Mouse (Mus musculus) gastrocnemius, adult 2 months (tissue): Measurements from ENCODE around the gene Gm49380. TPM values are rescaled to one million over a fixed set of nuclear protein-coding genes. Genes with fewer than 3 reads are reported as not detected.
A peak's percentile ranks its signal among the peaks of the same experiment; 100 is the strongest.

Experiments
- DNase-seq: peaks from one replicate; pipeline ENCODE4 v3.0.0; 2022
- H3K27ac ChIP-seq: fragments of 200-600 bp; 2 replicates; pipeline ENCODE4 v1.8.1; 2022; ENCODE audit warnings: mild to moderate bottlenecking
- H3K4me3 ChIP-seq: fragments of 200-600 bp; 2 replicates; pipeline ENCODE4 v1.8.1; 2022; ENCODE audit warnings: mild to moderate bottlenecking, moderate library complexity
- CTCF ChIP-seq: fragments of 200-600 bp; IDR thresholded peaks from 2 replicates; pipeline ENCODE4 v1.8.1; 2022; ENCODE audit warnings: antibody characterized with exemption, mild to moderate bottlenecking, moderate library complexity
- intact Hi-C: fragments of 180-260 bp; cut with DNase I; formaldehyde crosslinking; loops from one replicate; pipeline ENCODE4 v1.15.1; 2025
- total RNA-seq, 2 experiments: library from RNA; stranded (reverse); gene quantifications; 2 replicates each; pipeline ENCODE4 v1.2.3; 2021

The Gm49380 gene
- total RNA-seq, 2 experiments from 2014 or later = 0.71 to 1.4 TPM

- DNase-seq = no peak
- H3K27ac ChIP-seq = peak overlapping the region; percentile 97
- intact Hi-C loops = no loop called here
- peak overlapping the region; percentile 89 for H3K4me3 ChIP-seq
- TF ChIP-seq CTCF = no peak
Observed at GRCm38 (mm10) chr9:44084236-44084635, 29.1 kb downstream of the Gm49380 start.

- TF ChIP-seq CTCF = no peak
- Histone ChIP-seq H3K4me3 (peak overlapping the region; percentile 89), H3K27ac (peak overlapping the region; percentile 97)
- peak; percentile 72 for DNase-seq
- intact Hi-C loops = no loop called here
Observed at GRCm38 (mm10) chr9:44083392-44084121, 29.7 kb downstream of the Gm49380 start.

GRCm38 (mm10) chr9:44082266-44082665, 31.0 kb downstream of the Gm49380 start:
- H3K27ac ChIP-seq = peak overlapping the region; percentile 97
- no peak for TF ChIP-seq CTCF
- intact Hi-C loops = no loop called here

GRCm38 (mm10) chr9:44081581-44081980, 31.7 kb downstream of the Gm49380 start:
- TF ChIP-seq CTCF = no peak
- intact Hi-C loops = no loop called here
- no peak for DNase-seq
- H3K4me3 ChIP-seq = peak overlapping the region; percentile 89
- peak overlapping the region; percentile 97 for H3K27ac ChIP-seq

More at GRCm38 (mm10) chr9:44082266-44082665, 31.0 kb downstream of the Gm49380 start:
- no peak for DNase-seq
- H3K4me3 ChIP-seq = peak overlapping the region; percentile 89

GRCm38 (mm10) chr9:44080953-44081352, 32.3 kb downstream of the Gm49380 start:
- peak overlapping the region; percentile 97 for H3K27ac ChIP-seq

GRCm38 (mm10) chr9:44079997-44080780, 33.1 kb downstream of the Gm49380 start:
- Histone ChIP-seq H3K27ac (peak overlapping the region; percentile 97), H3K4me3 (peak overlapping the region; percentile 89)
- intact Hi-C loops = no loop called here
- DNase-seq = no peak
- no peak for TF ChIP-seq CTCF

More at GRCm38 (mm10) chr9:44080953-44081352, 32.3 kb downstream of the Gm49380 start:
- intact Hi-C loops = no loop called here
- no peak for TF ChIP-seq CTCF
- peak overlapping the region; percentile 89 for H3K4me3 ChIP-seq
- peak; percentile 71 for DNase-seq

- TF ChIP-seq CTCF = no peak
- DNase-seq = peak; percentile 96
- Histone ChIP-seq H3K27ac (peak overlapping the region; percentile 97), H3K4me3 (peak overlapping the region; percentile 89)
- intact Hi-C loops = no loop called here
Observed at GRCm38 (mm10) chr9:44078955-44079756, 34.1 kb downstream of the Gm49380 start.

GRCm38 (mm10) chr9:44078136-44078797, 35.0 kb downstream of the Gm49380 start:
- H3K27ac ChIP-seq = peak overlapping the region; percentile 97
- intact Hi-C loops = no loop called here
- peak overlapping the region; percentile 76 for H3K4me3 ChIP-seq
- TF ChIP-seq CTCF = no peak
- DNase-seq = peak; percentile 67

- DNase-seq = peak; percentile 36
- Histone ChIP-seq H3K4me3 (peak overlapping the region; percentile 76), H3K27ac (peak overlapping the region; percentile 97)
- intact Hi-C loops = no loop called here
- TF ChIP-seq CTCF = no peak
Observed at GRCm38 (mm10) chr9:44077266-44077910, 35.9 kb downstream of the Gm49380 start.

- Histone ChIP-seq H3K4me3 (peak overlapping the region; percentile 76), H3K27ac (peak overlapping the region; percentile 97)
- peak; percentile 92 for DNase-seq
- TF ChIP-seq CTCF = peak; percentile 69
- intact Hi-C loops = no loop called here
Observed at GRCm38 (mm10) chr9:44076764-44077120, 36.6 kb downstream of the Gm49380 start.

GRCm38 (mm10) chr9:44075996-44076763, 37.1 kb downstream of the Gm49380 start:
- intact Hi-C loops = no loop called here
- Histone ChIP-seq H3K27ac (peak overlapping the region; percentile 97), H3K4me3 (peak overlapping the region; percentile 76)
- no peak for TF ChIP-seq CTCF
- no peak for DNase-seq
